Mouse (Mus musculus) hindbrain, embryonic 13.5 days (tissue): ENCODE results near the gene Tcl1b1. TPM values are rescaled to one million over a fixed set of nuclear protein-coding genes. Genes with fewer than 3 reads are reported as not detected.
"Not testable (repeated sequence)": the region's sequence is repeated elsewhere in the genome, so short reads cannot be mapped to it uniquely, and the experiment has no call there.

ENCODE experiments used
- ATAC-seq: fragments of 200-750 bp; cut with Nextera tagmentation; 2 replicates; pipeline ENCODE4 v1.8.0; 2017; ENCODE audit warnings: moderate TSS enrichment; ENCODE audit not compliant: low FRiP score
- H3K27ac ChIP-seq: fragments of 300-500 bp; sonication (generic); 2 replicates; pipeline ENCODE4 v1.5.1; 2015; ENCODE audit warnings: inconsistent platforms, mild to moderate bottlenecking, moderate library complexity
- H3K27me3 ChIP-seq: fragments of 300-500 bp; sonication (generic); 2 replicates; pipeline ENCODE4 v1.6.1; 2015; ENCODE audit warnings: mild to moderate bottlenecking, inconsistent platforms
- H3K36me3 ChIP-seq: fragments of 300-500 bp; sonication (generic); 2 replicates; pipeline ENCODE4 v1.6.1; 2015; ENCODE audit warnings: mild to moderate bottlenecking, inconsistent platforms
- H3K4me1 ChIP-seq: fragments of 300-500 bp; sonication (generic); replicated peaks from 2 replicates; pipeline ENCODE4 v1.6.1; 2015; ENCODE audit warnings: inconsistent platforms
- H3K4me2 ChIP-seq: fragments of 300-500 bp; sonication (generic); 2 replicates; pipeline ENCODE4 v1.6.1; 2015; ENCODE audit warnings: inconsistent platforms, mild to moderate bottlenecking, moderate library complexity
- H3K4me3 ChIP-seq: fragments of 300-500 bp; sonication (generic); 2 replicates; pipeline ENCODE4 v1.5.1; 2015; ENCODE audit warnings: mild to moderate bottlenecking, inconsistent platforms
- H3K9ac ChIP-seq: fragments of 300-500 bp; sonication (generic); 2 replicates; pipeline ENCODE4 v1.6.1; 2015; ENCODE audit warnings: mild to moderate bottlenecking, inconsistent platforms
- H3K9me3 ChIP-seq: fragments of 300-500 bp; sonication (generic); 2 replicates; pipeline ENCODE4 v1.6.1; 2016; ENCODE audit warnings: inconsistent platforms
- WGBS: fragments of 180-500 bp; shearing (Covaris S2); methylation state at CpG from one replicate; pipeline ENCODE4 v1.1.7; 2015; 5-methylcytosine and 5-hydroxymethylcytosine counted together
- polyA plus RNA-seq: library from polyadenylated mRNA; unstranded; fragments of >200 nt; fragmentation: Nextera tagmentation; extraction: Ambion mirVana; gene quantifications from 2 replicates; pipeline ENCODE4 v1.2.1, GENCODE M21; 2015

Gene Tcl1b1
- polyA plus RNA-seq, 1 experiment from 2014 or later, result not detected

DNA sequence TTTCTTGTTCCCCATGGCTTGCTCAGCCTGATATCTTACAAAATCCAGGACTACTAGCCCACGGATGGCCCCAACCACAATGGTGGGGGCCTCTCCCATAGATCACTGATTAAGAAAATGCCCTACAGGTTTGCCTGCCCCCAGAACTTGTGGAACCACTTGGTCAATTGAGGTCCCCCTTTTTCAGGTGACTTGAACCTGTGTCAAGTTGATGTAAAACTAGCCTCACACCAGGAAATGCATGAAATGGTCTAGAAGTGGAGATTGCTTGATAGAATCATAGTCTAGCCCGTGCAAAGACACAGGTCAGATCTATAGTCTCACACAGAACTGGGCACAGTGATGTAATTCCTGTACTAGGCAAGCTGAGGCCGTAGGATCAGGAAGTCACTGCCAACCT lies 13.8 kb upstream of the Tcl1b1 start, which contains the start of gene Tcl1b2:
TSS of gene Tcl1b2 (plus strand) at position 301 of the 400 bp plus-strand sequence.
- ATAC-seq, result no peak
- Histone ChIP-seq H3K4me2 (no peak within 1 kb of the TSS), H3K9ac (no peak within 1 kb of the TSS), H3K27ac (no peak within 1 kb of the TSS), H3K4me3 (no peak within 1 kb of the TSS), H3K36me3 (no peaks in the 10 kb centered on the region), H3K4me1 (no peaks in the 10 kb centered on the region), H3K27me3 (no peaks in the 10 kb centered on the region), H3K9me3 (no peaks in the 10 kb centered on the region)
- WGBS, result 86% methylated on average over 3 of the region's 3 CpGs

DNA sequence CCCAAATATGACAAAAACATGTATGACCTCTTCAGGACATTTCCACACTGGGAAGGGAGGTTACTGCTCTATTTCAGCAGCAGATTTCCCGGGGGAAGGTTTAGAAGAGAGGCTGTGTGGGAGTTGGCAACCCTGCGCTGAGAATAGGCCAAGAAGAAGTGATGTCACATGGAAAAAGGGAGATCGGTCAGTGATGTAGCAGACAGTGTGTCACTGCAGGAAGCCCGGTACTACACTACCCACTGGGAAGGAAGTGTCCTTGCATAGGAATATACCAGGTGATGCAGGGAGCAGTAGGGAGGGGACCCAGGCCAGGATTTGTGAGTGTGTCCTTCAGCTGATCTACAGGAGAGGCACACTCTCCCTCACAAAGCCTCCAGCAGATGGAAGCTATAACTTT lies 4.2 kb upstream of the Tcl1b1 start:
- not testable (repeated sequence) for H3K9ac ChIP-seq, H3K4me2 ChIP-seq, ATAC-seq, H3K27me3 ChIP-seq, H3K4me3 ChIP-seq, H3K4me1 ChIP-seq, H3K9me3 ChIP-seq, H3K27ac ChIP-seq, H3K36me3 ChIP-seq
- 83% methylated on average over 4 of the region's 4 CpGs for whole genome bisulfite sequencing

DNA sequence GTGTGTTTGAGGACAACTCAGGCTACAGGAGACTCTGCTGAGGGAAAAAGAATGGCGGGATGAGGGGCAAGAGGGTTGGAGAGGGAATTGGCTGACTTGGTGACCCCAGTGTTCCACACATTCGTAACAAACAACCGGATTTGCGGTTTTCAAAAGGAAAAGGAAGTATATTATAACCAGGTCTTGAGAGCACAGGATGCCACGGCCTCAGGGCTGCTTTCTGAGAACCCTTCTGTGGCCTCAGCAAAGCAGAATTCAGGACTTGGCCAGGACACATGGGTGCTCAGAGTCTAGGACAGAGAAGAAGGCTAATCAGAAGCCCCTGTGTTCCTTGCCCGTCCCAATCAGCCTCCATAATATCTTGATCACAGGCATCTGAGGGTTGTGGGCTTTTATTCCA lies 648 bp upstream of the Tcl1b1 start:
- no peaks in the 10 kb centered on the region for H3K4me1 ChIP-seq
- H3K9me3 ChIP-seq, result no peaks in the 10 kb centered on the region
- 84% methylated on average over 6 of the region's 6 CpGs for WGBS
- H3K4me2 ChIP-seq, result no peak overlapping the region
- H3K4me3 ChIP-seq, result no peak overlapping the region
- no peak overlapping the region for H3K9ac ChIP-seq
- no peak overlapping the region for H3K27ac ChIP-seq
- no peaks in the 10 kb centered on the region for H3K27me3 ChIP-seq
- no peaks in the 10 kb centered on the region for H3K36me3 ChIP-seq
- no peak for ATAC-seq

DNA sequence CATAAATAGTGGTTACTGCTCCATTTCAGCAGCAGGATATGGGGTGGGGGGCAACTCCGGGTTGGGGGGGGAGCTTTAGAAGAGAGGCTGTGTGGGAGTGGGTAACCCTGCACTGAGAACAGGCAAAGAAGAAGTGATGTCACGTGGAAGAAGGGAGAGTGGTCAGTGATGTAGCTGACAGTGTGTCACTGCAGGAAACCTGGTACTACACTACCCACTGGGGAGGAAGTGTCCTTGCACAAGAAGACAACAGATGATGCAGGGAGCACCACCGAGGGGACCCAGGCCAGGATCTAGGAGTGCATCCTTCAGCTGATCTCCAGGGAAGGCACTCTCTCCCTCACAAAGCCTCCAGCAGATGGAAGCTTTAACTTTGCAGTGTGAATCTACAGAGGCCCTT lies 7.2 kb downstream of the Tcl1b1 start:
- H3K4me1 ChIP-seq, result no peaks in the 10 kb centered on the region
- no peak overlapping the region for H3K27ac ChIP-seq
- H3K4me3 ChIP-seq, result no peak overlapping the region
- H3K27me3 ChIP-seq, result no peaks in the 10 kb centered on the region
- no peak for ATAC-seq
- WGBS, result 85% methylated on average over 3 of the region's 3 CpGs
- no peak overlapping the region for H3K4me2 ChIP-seq
- no peaks in the 10 kb centered on the region for H3K36me3 ChIP-seq
- no peaks in the 10 kb centered on the region for H3K9me3 ChIP-seq
- no peak overlapping the region for H3K9ac ChIP-seq

DNA sequence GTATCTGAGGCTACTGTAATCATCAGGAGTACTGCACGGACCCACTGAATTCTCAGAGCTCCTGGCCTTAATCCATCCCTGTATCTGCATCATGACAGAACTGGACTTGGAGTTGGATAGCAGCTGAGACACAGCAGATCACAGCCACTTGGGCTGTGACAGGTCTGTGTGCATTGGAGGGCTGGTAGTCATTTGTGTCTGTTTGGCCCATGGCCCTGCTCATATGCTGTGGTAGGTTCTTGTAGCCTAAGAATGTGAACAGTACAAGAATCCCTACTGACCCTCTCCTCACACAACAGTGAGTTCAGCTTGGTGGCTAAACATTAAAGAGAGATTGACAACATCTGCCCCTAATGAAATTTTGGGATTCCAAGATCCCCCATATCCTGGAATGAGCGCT lies 13.9 kb downstream of the Tcl1b1 start:
- ATAC-seq, result no peak
- no peaks in the 10 kb centered on the region for H3K27me3 ChIP-seq
- no peaks in the 10 kb centered on the region for H3K36me3 ChIP-seq
- H3K4me3 ChIP-seq, result no peak overlapping the region
- H3K9me3 ChIP-seq, result no peaks in the 10 kb centered on the region
- WGBS, result 92% methylated on average over 2 of the region's 2 CpGs
- no peak overlapping the region for H3K9ac ChIP-seq
- no peak overlapping the region for H3K27ac ChIP-seq
- no peak overlapping the region for H3K4me2 ChIP-seq
- no peaks in the 10 kb centered on the region for H3K4me1 ChIP-seq

DNA sequence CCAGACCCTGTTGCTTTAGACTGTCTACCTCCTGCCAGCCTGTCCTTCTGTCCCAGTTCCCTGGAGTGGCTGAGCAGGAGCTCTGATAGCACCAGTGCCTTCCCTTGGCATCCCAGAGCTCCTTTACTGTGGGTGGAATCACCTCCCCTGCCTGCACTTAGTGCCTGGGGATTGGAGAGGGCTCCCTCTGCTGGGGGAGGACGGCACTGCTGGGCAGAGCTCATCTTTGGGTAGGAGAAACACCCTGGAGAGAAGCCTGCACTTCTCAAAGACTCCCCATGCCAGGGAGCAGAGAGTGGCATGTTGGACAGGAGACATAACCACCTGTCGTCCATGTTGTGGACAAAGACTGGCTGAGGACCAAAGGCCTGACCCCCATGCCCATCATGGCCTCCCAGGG lies 14.8 kb downstream of the Tcl1b1 start:
- H3K9ac ChIP-seq, ATAC-seq, H3K27me3 ChIP-seq, H3K9me3 ChIP-seq, H3K4me3 ChIP-seq, H3K4me1 ChIP-seq, H3K27ac ChIP-seq, H3K4me2 ChIP-seq, H3K36me3 ChIP-seq: not testable (repeated sequence)
- WGBS, result 31% methylated on average over 2 of the region's 2 CpGs

DNA sequence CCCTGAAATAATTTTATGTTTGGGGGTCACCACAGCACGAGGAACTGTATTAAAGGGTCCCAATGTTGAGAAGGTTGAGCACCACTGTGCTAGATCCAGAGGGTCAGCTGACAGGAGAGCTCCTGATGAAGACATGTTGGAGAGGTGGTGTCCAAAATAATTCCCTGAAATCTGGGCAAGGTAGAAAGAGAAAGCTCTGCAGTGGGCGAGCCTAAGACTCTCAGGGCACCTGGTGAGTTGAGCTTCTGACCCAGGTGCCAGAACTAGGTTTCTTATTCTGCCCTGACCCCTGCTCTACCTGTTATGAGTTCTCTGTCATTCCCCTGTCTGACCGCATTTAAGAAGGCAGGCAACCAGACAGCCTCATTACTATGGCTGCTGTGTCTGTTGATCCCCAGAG lies 16.6 kb downstream of the Tcl1b1 start, which contains the start of gene Tcl1b5:
TSS of gene Tcl1b5 (plus strand) at position 301 of the 400 bp plus-strand sequence.
- not testable (repeated sequence) for H3K4me1 ChIP-seq, H3K9ac ChIP-seq, H3K27ac ChIP-seq, H3K9me3 ChIP-seq, H3K27me3 ChIP-seq, H3K4me3 ChIP-seq, H3K4me2 ChIP-seq, H3K36me3 ChIP-seq, ATAC-seq
- WGBS, result 77% methylated on average over 3 of the region's 3 CpGs

DNA sequence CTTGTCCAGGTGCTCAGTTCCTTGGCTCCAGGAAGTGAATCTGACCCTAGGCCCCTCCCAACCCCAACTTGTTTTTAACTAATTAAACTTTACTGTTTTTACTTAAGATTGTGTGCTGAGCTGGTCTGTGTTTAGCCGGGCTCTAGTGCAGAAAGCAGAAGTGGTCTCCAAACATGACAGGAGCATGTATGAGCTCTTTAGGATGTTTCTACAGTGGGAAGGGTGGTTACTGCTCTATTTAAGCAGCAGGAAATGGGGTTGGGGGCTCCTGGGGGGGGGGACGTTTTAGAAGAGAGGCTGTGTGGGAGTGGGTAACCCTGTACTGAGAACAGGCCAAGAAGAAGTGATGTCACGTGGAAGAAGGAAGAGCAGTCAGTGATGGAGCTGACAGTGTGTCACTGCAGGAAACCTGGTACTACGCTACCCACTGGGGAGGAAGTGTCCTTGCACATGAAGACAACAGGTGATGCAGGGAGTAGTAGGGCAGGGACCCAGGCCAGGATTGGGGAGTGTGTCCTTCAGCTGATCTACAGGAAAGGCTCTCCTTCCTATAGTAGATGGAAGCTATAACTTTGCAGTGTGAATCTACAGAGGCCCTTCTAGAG lies 21.7 kb downstream of the Tcl1b1 start:
- H3K27me3 ChIP-seq, ATAC-seq, H3K4me1 ChIP-seq, H3K9ac ChIP-seq, H3K27ac ChIP-seq, H3K4me3 ChIP-seq, H3K36me3 ChIP-seq, H3K4me2 ChIP-seq, H3K9me3 ChIP-seq: not testable (repeated sequence)
- 85% methylated on average over 4 of the region's 4 CpGs for WGBS

DNA sequence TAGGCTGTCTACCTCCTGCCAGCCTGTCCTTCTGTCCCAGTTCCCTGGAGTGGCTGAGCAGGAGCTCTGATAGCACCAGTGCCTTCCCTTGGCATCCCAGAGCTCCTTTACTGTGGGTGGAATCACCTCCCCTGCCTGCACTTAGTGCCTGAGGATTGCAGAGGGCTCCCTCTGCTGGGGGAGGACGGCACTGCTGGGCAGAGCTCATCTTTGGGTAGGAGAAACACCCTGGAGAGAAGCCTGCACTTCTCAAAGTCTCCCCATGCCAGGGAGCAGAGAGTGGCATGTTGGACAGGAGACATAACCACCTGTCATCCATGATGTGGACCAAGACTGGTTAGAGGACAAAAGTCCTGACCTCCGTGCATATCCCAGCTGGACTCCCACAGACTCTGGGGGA lies 29.5 kb downstream of the Tcl1b1 start:
- not testable (repeated sequence) for H3K4me1 ChIP-seq, H3K27ac ChIP-seq, ATAC-seq, H3K27me3 ChIP-seq, H3K36me3 ChIP-seq, H3K9ac ChIP-seq, H3K4me3 ChIP-seq, H3K9me3 ChIP-seq, H3K4me2 ChIP-seq
- WGBS, result 40% methylated on average over 2 of the region's 2 CpGs

DNA sequence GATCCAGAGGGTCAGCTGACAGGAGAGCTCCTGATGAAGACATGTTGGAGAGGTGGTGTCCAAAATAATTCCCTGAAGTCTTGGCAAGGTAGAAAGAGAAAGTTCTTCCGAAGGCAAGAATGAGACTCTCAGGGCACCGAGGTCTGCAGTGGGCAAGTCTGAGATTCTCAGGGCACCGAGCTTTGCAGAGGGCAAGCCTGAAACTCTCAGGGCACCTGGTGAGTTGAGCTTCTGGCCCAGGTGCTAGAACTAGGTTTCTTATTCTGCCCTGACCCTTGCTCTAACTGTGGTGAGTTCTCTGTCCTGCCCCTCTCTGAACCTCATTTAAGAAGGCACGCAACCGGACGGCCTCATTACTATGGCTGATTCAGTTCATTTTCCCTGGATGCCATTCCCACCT lies 31.3 kb downstream of the Tcl1b1 start, which contains the start of gene Tcl1b3:
TSS of gene Tcl1b3 (plus strand) at position 301 of the 400 bp plus-strand sequence.
- 95% methylated on average over 6 of the region's 6 CpGs for WGBS
- not testable (repeated sequence) for H3K4me3 ChIP-seq

DNA sequence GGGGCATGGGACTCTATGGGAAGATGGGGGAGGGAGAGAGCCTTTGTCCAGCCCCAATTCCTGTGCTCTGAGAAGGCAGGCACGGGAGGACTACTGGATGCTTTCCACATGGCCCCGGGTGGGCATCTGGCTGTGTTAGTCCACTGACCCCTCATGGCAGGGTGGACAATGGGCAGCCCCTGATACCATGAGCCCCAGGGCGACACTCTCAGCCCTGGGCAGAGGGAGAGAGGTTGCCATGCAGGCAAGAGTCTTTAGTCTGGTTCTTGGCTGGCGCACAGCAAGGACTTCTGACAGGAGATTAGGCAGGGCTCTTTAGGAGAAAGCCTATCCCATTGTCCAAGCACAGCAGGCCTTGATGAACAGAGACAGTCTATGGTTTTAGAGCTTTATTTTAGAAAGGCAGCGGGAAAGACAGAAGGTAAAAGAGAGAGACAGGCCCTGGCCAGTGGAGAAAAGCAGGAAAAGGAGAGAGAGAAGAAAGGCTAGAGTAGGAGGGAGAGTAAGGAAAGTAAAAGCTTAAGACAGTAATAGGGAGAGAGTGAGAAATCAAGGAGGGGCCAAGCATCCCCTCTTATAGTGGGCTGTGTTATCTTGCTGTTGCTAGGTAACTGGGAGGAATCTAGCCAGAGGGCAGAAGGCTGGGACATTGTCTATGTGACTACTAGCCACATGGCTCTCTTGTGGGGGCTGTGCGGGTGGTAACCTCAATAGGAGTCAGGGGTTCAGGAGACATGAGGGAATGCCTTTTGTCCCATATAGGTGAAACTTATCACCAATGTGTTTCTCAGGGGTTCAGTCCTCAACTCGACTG lies 40.4 kb downstream of the Tcl1b1 start:
- H3K9ac ChIP-seq, H3K4me2 ChIP-seq, H3K36me3 ChIP-seq, H3K27me3 ChIP-seq, H3K4me3 ChIP-seq, H3K27ac ChIP-seq, H3K9me3 ChIP-seq, ATAC-seq, H3K4me1 ChIP-seq: not testable (repeated sequence)
- 19% methylated on average over 7 of the region's 7 CpGs for WGBS

More for the DNA sequence above, 31.3 kb downstream of the Tcl1b1 start, which contains the start of gene Tcl1b3:
- H3K27ac ChIP-seq, ATAC-seq, H3K4me2 ChIP-seq, H3K9ac ChIP-seq, H3K36me3 ChIP-seq, H3K27me3 ChIP-seq, H3K4me1 ChIP-seq, H3K9me3 ChIP-seq: not testable (repeated sequence)

DNA sequence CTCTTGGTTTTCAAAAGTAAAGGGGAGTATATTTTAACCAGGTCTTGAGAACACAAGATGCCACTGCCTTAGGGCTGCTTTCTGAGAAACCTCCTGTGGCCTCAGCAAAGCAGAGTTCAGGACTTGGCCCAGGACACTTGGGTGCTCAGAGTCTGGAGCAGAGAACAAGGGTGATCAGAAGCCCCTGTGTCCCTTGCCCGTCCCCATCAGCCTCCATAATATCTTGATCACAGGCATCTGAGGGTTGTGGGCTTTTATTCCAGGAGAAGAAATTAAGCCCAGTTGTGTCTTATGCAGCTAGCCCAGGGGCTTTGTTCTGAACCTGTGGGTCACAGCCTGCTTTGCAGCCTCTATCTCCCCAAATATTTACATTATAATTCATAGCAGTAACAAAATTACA lies 42.2 kb downstream of the Tcl1b1 start, which contains the start of gene Tcl1b4:
TSS of gene Tcl1b4 (plus strand) at position 301 of the 400 bp plus-strand sequence.
- WGBS, result 91% methylated on average over 1 of the region's 1 CpGs
- not testable (repeated sequence) for H3K36me3 ChIP-seq, H3K4me3 ChIP-seq, H3K9ac ChIP-seq, H3K27ac ChIP-seq, H3K4me1 ChIP-seq, H3K9me3 ChIP-seq, ATAC-seq, H3K27me3 ChIP-seq, H3K4me2 ChIP-seq

DNA sequence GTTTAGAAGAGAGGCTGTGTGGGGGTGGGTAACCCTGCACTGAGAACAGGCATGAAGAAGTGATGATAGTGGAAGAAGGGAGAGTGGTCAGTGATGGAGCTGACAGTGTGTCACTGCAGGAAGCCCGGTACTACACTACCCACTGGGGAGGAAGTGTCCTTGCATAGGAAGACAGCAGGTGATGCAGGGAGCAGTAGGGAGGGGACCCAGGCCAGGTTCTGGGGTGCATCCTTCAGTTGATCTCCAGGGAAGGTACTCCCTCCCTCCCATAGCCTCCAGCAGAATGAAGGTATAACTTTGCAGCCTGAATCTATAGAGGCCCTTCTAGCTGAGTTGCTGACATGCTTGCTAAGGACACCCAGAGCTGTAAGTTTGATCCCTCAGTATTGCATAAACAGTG lies 47.6 kb downstream of the Tcl1b1 start:
- Histone ChIP-seq H3K4me1 (no peaks in the 10 kb centered on the region), H3K4me2 (no peak overlapping the region), H3K27me3 (no peaks in the 10 kb centered on the region), H3K9me3 (no peaks in the 10 kb centered on the region), H3K36me3 (no peaks in the 10 kb centered on the region), H3K27ac (no peak overlapping the region), H3K9ac (no peak overlapping the region), H3K4me3 (no peak overlapping the region)
- 88% methylated on average over 1 of the region's 1 CpGs for WGBS
- ATAC-seq, result no peak
